Mouse (Mus musculus) ES-Bruce4 (cell line): ENCODE measurements around the gene Gak.

Experiments
- CTCF ChIP-seq: IDR thresholded peaks from one replicate; pipeline ENCODE4 v1.8.1; 2011; ENCODE audit warnings: low read depth, low read length
- EP300 ChIP-seq: IDR thresholded peaks from 2 replicates; pipeline ENCODE4 v1.6.1; 2011; ENCODE audit warnings: low read depth, low read length; ENCODE audit not compliant: insufficient read depth
- POLR2A ChIP-seq: IDR thresholded peaks from one replicate; pipeline ENCODE4 v1.8.1; 2011; ENCODE audit warnings: low read length; ENCODE audit not compliant: insufficient read depth

- TF ChIP-seq CTCF, result no peak
- no peak for TF ChIP-seq POLR2A
- TF ChIP-seq EP300, result no peak
Measured at GRCm38 (mm10) chr5:108564346-108564745, 65.2 kb downstream of the Gak start.
